Mouse (Mus musculus) cerebellum, adult 2 months (tissue): Measurements from ENCODE around the gene Olfr823.

ENCODE experiments used
- CTCF ChIP-seq: fragments of 200-500 bp; IDR thresholded peaks from 2 replicates; pipeline ENCODE4 v1.5.1; 2011; ENCODE audit warnings: low read depth, mild to moderate bottlenecking, control low read depth, low read length, moderate library complexity, borderline replicate concordance; ENCODE audit not compliant: insufficient read depth
- POLR2A ChIP-seq: fragments of 200-500 bp; IDR thresholded peaks from 2 replicates; pipeline ENCODE4 v1.6.1; 2011; ENCODE audit warnings: low read length, control low read depth, borderline replicate concordance; ENCODE audit not compliant: insufficient read depth

DNA sequence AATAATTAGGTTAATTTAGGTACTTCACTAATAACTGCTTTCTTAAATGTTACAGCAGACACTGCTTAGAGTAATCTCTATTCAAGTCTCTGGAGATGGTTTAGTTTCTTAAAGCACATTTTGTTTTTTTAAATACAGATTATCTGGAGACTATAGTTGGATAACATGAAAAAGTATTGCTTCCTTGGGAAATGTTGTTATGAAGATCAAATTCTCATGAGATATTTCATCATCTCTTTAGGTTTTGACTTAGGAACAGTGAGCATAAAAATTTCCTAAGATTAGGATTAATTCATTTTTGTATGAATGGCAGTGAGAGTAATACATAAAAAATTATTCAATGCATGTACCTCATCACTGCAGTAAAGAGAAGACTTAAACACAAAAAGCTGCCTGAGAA is 44.3 kb downstream of the Olfr823 start, which contains the start of gene Olfr822:
- TF ChIP-seq CTCF (no peak), POLR2A (no peak)
